ENCODE assay signal across 8 mouse cellular contexts in the genomic region with DNA sequence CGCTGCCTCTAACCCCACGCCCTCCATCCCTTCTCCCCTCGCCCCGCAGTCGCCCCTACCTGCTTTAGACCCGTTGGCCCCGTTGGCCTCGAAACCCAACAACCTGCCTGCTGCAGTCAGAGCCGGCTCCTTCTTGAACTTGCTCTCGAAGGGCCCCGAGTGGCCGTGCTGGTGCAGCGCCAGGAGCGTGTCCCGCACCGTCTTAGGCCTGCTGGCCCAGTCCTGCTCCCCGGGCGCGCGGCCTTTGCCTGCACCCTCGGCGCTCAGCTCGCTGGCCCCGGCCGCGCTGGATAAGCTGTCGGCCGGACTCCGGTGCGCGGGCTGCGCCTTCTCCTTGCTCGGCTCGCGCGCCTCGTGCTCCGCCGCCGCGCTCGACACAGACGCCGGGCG. TPM values are rescaled to one million over a fixed set of nuclear protein-coding genes. Genes with fewer than 3 reads are reported as not detected.
DNase-seq lines count a peak whose midpoint lies in the region; ATAC-seq and TF ChIP-seq lines count a peak whose summit lies in the region.

No protein-coding gene starts in this region.

- in situ Hi-C loops in ES-E14 (cut with MboI; ENCODE audit: low sequenced_read_pairs in 2 of 2, unreplicated experiment in 2 of 2) = no loop called here

- H3K36me3 ChIP-seq in ES-E14 (ENCODE audit: control insufficient read depth, insufficient read depth, low read length, poor library complexity, severe bottlenecking) = peaks cover 21% of the 10 kb centered on the region
- H3K36me3 ChIP-seq in heart, embryonic 10.5 days = peaks cover 25% of the 10 kb centered on the region
- H3K36me3 ChIP-seq in limb, embryonic 13.5 days = peaks cover 31% of the 10 kb centered on the region
- H3K36me3 ChIP-seq in neural tube, embryonic 12.5 days = peaks cover 13% of the 10 kb centered on the region; the same call in 1 of the 2 replicates

- peak overlapping the region; percentile 85 for H3K9ac ChIP-seq in ES-E14 (ENCODE audit: insufficient read depth, low read depth, low read length, poor library complexity, severe bottlenecking)
- peak overlapping the region; percentile 100 for H3K9ac ChIP-seq in limb, embryonic 13.5 days
- peak overlapping the region; percentile 100 for H3K9ac ChIP-seq in neural tube, embryonic 12.5 days

- WGBS in heart, embryonic 10.5 days = under 1% methylated on average over 37 of the region's 45 CpGs
- WGBS in limb, embryonic 13.5 days = under 1% methylated on average over 40 of the region's 45 CpGs
- under 1% methylated on average over 44 of the region's 45 CpGs for WGBS in neural tube, embryonic 12.5 days

- H3K4me1 ChIP-seq in ES-E14 (ENCODE audit: control insufficient read depth in 2 of 2, insufficient read depth in 2 of 2, low read length in 2 of 2, poor library complexity in 1 of 2) = peaks cover 4 to 27% of the 10 kb centered on the region in 2 experiments; a peak in 2 of 4 replicates
- H3K4me1 ChIP-seq in heart, embryonic 10.5 days = peaks cover 56% of the 10 kb centered on the region
- H3K4me1 ChIP-seq in limb, embryonic 13.5 days = peaks cover 60% of the 10 kb centered on the region
- peaks cover 60% of the 10 kb centered on the region for H3K4me1 ChIP-seq in neural tube, embryonic 12.5 days

- TF ChIP-seq CTCF in layer of hippocampus, adult 2 months (conservative IDR thresholded peaks at IDR 0.05) = no peak

- H3K27ac ChIP-seq in layer of hippocampus, adult 2 months = peak overlapping the region; percentile 99
- H3K27ac ChIP-seq in ES-E14 (ENCODE audit: insufficient read depth, low read depth, low read length, poor library complexity, severe bottlenecking) = peak overlapping the region; percentile 86
- H3K27ac ChIP-seq in heart, embryonic 10.5 days = peak overlapping the region; percentile 100
- peak overlapping the region; percentile 100 for H3K27ac ChIP-seq in limb, embryonic 13.5 days
- peak overlapping the region; percentile 97 for H3K27ac ChIP-seq in neural tube, embryonic 12.5 days

- ATAC-seq in limb, embryonic 13.5 days (ENCODE audit: low FRiP score, low read depth) = no peak
- ATAC-seq in neural tube, embryonic 12.5 days (ENCODE audit: low FRiP score, low read depth) = no peak

- DNase-seq in layer of hippocampus, adult 2 months (ENCODE audit: low spot score in 2 of 2) = peak in 1 of 2 experiments; percentile 35
- DNase-seq in layer of hippocampus, adult 9-10 months (ENCODE audit: low spot score) = no peak
- no peak for DNase-seq in ES-E14 (ENCODE audit: low read depth, low spot score)
- DNase-seq in cerebellum, adult 9-10 months = peak; percentile 68
- no peak for DNase-seq in heart, embryonic 10.5 days (ENCODE audit: low spot score)
- DNase-seq in ovary, adult 18-20 months (ENCODE audit: low spot score) = no peak

- H3K27me3 ChIP-seq in heart, embryonic 10.5 days (ENCODE audit: insufficient read depth, poor library complexity, severe bottlenecking) = no peaks in the 10 kb centered on the region
- no peaks in the 10 kb centered on the region for H3K27me3 ChIP-seq in limb, embryonic 13.5 days
- H3K27me3 ChIP-seq in neural tube, embryonic 12.5 days (replicated peaks) = no peaks in the 10 kb centered on the region

- no peaks in the 10 kb centered on the region for H3K9me3 ChIP-seq in ES-E14 (ENCODE audit: control insufficient read depth, insufficient read depth, low read depth, low read length)
- H3K9me3 ChIP-seq in heart, embryonic 10.5 days = no peaks in the 10 kb centered on the region
- no peaks in the 10 kb centered on the region for H3K9me3 ChIP-seq in limb, embryonic 13.5 days
- H3K9me3 ChIP-seq in neural tube, embryonic 12.5 days = no peaks in the 10 kb centered on the region

- peak overlapping the region; percentile 99 for H3K4me2 ChIP-seq in limb, embryonic 13.5 days (replicated peaks)
- H3K4me2 ChIP-seq in neural tube, embryonic 12.5 days (replicated peaks) = peak overlapping the region; percentile 89

- peak overlapping the region; percentile 93 for H3K4me3 ChIP-seq in layer of hippocampus, adult 2 months
- H3K4me3 ChIP-seq in ES-E14 (ENCODE audit: insufficient read depth in 1 of 2, low read depth in 1 of 2, low read length in 2 of 2, poor library complexity in 1 of 2, severe bottlenecking in 1 of 2) = peak overlapping the region; percentile 80 to 85
- peak overlapping the region; percentile 100 for H3K4me3 ChIP-seq in heart, embryonic 10.5 days
- H3K4me3 ChIP-seq in limb, embryonic 13.5 days = peak overlapping the region; percentile 100
- H3K4me3 ChIP-seq in neural tube, embryonic 12.5 days = peak overlapping the region; percentile 99

TF ChIP-seq in ES-E14, 5 proteins besides CTCF, POLR2A, EP300 and RAD21:
- TF ChIP-seq CHD2 (IDR thresholded peaks at IDR 0.05; ENCODE audit: low read depth, low read length) (no peak), ZNF384 (IDR thresholded peaks at IDR 0.05; ENCODE audit: low read depth, low read length) (no peak), ZC3H11A (IDR thresholded peaks at IDR 0.05; ENCODE audit: borderline replicate concordance, low read depth, low read length) (no peak), HCFC1 (IDR thresholded peaks at IDR 0.05; ENCODE audit: borderline replicate concordance, insufficient read depth, low read length) (no peak), MAFK (IDR thresholded peaks at IDR 0.05; ENCODE audit: insufficient read depth, low read depth, low read length) (no peak)
TF ChIP-seq in ES-E14: peak in this region for 0.

RNA-seq across cellular contexts. Expression of gene Irf2bp2, which starts 1.4 kb away (rescaled TPM):
- total RNA-seq in layer of hippocampus, adult 2 months (2021) = 10 to 100 TPM; 53.0 to 60.4 TPM
- total RNA-seq in ES-E14 (2012; rRNA removed) = 21.9 and 25.7 TPM in 2 replicates
- 4.6 and 6.5 TPM in 2 replicates for polyA plus RNA-seq in heart, embryonic 10.5 days (2016; fragmentation: Nextera tagmentation; extraction: Ambion mirVana)
- 11.6 and 11.8 TPM in 2 replicates for polyA plus RNA-seq in limb, embryonic 13.5 days (2015; fragmentation: Nextera tagmentation; extraction: Ambion mirVana)
- polyA plus RNA-seq in neural tube, embryonic 12.5 days (2016; fragmentation: Nextera tagmentation; extraction: Ambion mirVana) = 8.5 and 9.5 TPM in 2 replicates
